Mouse (Mus musculus) subcutaneous adipose tissue, adult 2 months (tissue): ENCODE results near the gene Kctd18. TPM values are rescaled to one million over a fixed set of nuclear protein-coding genes. Genes with fewer than 3 reads are reported as not detected.

Source experiments
- polyA plus RNA-seq: library from polyadenylated mRNA; depleted of rRNA; stranded (reverse); fragments of >200 nt; gene quantifications from 2 replicates; pipeline ENCODE4 v1.2.3, GENCODE M21; 2012; ENCODE audit warnings: low replicate concordance; rRNA removed

Gene Kctd18
- polyA plus RNA-seq, result 9.4 and 11.5 TPM in 2 replicates

GRCm38 (mm10) chr1:58018856-58019255, at the start of gene Kctd18:
Gene Kctd18 (minus strand): TSS chr1:58018956.

GRCm38 (mm10) chr1:58029636-58030117, 10.9 kb upstream of the Kctd18 start, which contains the start of gene Aox1:
Gene Aox1 (plus strand): TSS chr1:58029931.

GRCm38 (mm10) chr1:57995432-57996132, 23.2 kb downstream of the Kctd18 start, which contains the start of gene Sgo2a:
Gene Sgo2a (plus strand): TSS chr1:57995971.

Other genes starting within 250 kb of the Kctd18 start
- 3.1 and 12.9 TPM in 2 replicates for gene Spats2l, start 244.8 kb downstream of the Kctd18 start, polyA plus RNA-seq
- gene Sgo2a, start 23.0 kb downstream of the Kctd18 start, polyA plus RNA-seq, result 0.29 and 1.2 TPM in 2 replicates
- 18.8 and 41.1 TPM in 2 replicates for gene Aox1, start 11.0 kb upstream of the Kctd18 start, polyA plus RNA-seq
- 1.2 and 10.2 TPM in 2 replicates for gene Aox3, start 94.2 kb upstream of the Kctd18 start, polyA plus RNA-seq
- gene Aox4, start 191.4 kb upstream of the Kctd18 start, polyA plus RNA-seq, result 0.26 TPM in 1 of 2 replicates, not detected in the other